Mouse (Mus musculus) frontal cortex, adult 2 months (tissue): Measurements from ENCODE around the gene Tpsab1. TPM values are rescaled to one million over a fixed set of nuclear protein-coding genes. Genes with fewer than 3 reads are reported as not detected.

ENCODE experiments used
- DNase-seq, 2 experiments: peaks; one replicate each; pipeline ENCODE4 v3.0.0; 2022; ENCODE audit warnings: low spot score in 1 of 2; ENCODE audit errors: extremely low spot score in 1 of 2
- polyA plus RNA-seq: library from polyadenylated mRNA; depleted of rRNA; stranded (reverse); fragments of >200 nt; gene quantifications from 2 replicates; pipeline ENCODE4 v1.2.3, GENCODE M21; 2012; rRNA removed

Tpsab1 gene
- polyA plus RNA-seq = not detected in 2 replicates

DNA sequence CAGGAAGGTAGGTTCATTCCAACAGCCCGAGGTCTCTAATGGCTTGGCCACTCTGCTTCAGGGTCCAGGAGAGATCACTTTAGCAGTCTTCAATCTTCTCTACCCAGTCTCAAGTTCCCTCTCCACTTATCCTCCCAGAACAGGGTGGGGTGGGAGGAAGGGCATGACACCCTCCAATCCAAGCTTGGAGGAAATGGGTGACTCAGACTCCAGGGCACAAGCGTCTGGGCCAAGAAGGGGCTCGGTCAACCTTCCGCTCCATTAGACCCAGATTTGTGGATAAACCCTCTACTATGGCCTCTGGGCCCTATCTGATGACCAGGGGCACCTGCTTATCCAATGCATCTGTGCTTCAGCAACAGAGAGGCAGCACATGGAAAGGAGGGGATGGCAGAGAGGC is at the start of gene Tpsab1:
Gene Tpsab1, minus strand, starts transcription at position 101 of the 400 bp plus-strand sequence.
- DNase-seq = no peak

DNA sequence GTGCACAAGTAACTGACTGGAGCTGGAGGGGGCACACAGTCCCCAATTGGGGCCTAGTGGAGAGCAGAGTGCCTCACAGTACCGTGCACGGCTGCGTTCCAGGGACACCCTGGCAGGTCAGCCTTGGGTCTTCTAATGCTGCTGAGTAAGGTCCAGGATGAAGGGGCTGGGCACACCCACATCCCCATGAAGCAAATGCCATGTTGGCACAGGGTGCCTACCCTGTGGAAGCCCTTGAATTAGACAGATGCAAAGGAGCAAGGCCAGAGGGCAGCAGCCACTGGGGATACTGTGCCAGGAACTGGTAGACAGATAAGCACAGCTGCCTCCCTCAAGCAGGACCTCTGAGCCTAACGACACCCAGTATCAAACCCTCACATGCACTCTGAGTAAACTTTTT is 49.2 kb upstream of the Tpsab1 start:
- no peak for DNase-seq

- DNase-seq = peak in 1 of 2 experiments; percentile 25
Measured at GRCm38 (mm10) chr17:25374011-25374410, 28.6 kb upstream of the Tpsab1 start.

GRCm38 (mm10) chr17:25372491-25372890 is 27.1 kb upstream of the Tpsab1 start:
- DNase-seq = no peak

- DNase-seq = no peak
Measured at GRCm38 (mm10) chr17:25368973-25369372, 23.6 kb upstream of the Tpsab1 start, which contains the start of gene Tpsg1. Gene Tpsg1 (plus strand): TSS chr17:25369273.

- no peak for DNase-seq
Measured at GRCm38 (mm10) chr17:25366005-25366404, 20.6 kb upstream of the Tpsab1 start, which contains the start of gene Tpsb2. Gene Tpsb2 (plus strand): TSS chr17:25366305.

DNA sequence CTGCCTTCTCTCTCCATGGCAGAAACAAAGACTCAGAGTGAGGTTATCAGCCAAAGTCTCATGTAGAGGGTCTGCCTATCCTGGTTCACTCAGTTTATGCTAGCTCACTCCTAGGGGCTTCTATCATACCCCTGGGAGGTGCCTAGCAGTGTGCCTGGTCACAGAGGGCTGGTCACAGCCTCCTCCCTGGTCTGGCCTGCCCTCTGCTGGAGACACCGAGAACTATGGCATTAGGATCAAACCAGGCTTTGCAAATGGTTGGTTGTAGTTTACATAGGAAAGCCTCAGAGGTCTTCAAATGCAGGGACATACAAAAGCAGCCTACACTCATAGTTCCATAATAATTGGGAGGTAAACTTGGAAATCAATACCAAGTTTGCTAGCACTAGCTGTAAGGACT is 18.4 kb upstream of the Tpsab1 start:
- DNase-seq = peak in 1 of 2 experiments; percentile 74

- no peak for DNase-seq
Measured at GRCm38 (mm10) chr17:25361291-25361690, 15.9 kb upstream of the Tpsab1 start.

DNA sequence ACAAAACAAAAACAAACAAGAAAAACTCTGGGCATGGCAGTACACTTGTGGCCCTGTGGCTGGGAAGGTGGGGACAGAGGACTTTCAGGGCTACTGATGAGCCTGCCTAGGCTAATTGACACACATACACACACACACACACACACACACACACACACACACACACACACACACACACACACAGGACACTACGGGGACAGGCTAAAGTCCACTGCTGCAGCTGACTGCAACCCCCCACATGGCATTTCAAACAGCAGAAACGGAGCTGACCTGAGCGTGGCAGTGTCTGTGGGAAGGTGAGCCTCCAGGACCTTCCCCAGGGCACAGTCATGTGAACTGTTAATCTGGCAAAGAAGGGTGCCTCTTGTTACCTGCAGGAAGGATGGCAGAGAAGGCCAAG is 3.9 kb downstream of the Tpsab1 start:
- no peak for DNase-seq

- no peak for DNase-seq
Measured at GRCm38 (mm10) chr17:25340003-25340402, 5.4 kb downstream of the Tpsab1 start.

- no peak for DNase-seq
Measured at GRCm38 (mm10) chr17:25338218-25338617, 7.1 kb downstream of the Tpsab1 start.

DNA sequence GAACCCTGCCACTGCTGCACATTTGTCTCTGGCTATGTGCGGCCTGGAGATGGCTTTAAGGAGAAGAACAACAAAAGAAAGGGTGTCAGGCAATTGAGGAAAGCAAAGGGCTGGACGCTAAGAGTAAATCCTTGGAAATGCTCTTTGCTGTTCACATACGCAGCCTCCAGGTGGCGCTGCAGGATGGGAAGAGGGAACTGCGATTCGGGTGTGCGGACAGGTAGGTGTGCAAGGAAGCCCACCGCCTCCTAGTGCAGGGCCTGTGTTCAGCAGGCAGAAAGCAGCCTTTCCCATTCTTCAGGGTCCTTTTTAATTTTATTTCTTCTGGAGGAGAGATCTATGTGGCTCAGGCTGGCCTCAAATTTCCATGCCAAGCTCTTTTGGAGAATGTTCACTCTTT is 11.4 kb downstream of the Tpsab1 start:
- DNase-seq = peak in 1 of 2 experiments; percentile 77

DNA sequence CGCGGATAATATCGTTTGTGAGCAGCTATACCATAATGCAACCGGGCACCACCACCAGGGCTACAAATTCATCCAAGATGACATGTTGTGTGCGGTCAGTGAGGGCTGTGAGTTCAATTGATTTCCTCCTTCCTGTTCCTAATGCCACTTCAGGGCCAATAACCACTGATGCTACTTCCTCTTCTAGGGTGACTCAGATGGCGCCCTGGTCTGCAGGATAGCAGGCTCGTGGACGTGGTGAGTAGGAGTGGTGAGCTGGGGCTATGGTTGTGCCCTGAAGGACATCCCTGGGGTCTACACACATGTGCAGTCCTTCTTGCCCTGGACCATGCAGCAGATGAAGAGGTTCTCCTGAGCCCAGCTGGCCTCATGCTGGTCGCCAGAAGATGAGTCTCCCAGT is 13.0 kb downstream of the Tpsab1 start:
- no peak for DNase-seq

DNA sequence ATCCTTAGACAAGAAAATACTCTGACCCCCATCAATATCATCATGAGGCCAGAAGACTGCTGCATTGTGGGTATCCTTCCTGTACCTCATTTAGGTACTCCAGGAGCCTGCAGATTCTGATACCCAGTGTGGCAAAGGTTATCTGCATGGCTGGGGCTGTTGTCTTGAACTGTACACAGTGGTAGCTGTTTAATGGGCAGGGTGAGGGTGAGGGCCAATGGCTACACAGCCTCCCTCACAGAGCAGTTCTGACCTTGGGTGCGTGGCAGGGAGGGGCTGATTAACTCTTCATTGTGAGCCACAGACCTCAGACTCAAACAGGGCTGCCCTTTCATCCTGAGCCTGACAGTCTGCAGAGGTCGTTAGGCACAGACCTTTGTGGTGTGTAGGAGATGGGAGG is 22.4 kb downstream of the Tpsab1 start:
- DNase-seq = no peak

GRCm38 (mm10) chr17:25320819-25321218 is 24.5 kb downstream of the Tpsab1 start:
- no peak for DNase-seq

DNA sequence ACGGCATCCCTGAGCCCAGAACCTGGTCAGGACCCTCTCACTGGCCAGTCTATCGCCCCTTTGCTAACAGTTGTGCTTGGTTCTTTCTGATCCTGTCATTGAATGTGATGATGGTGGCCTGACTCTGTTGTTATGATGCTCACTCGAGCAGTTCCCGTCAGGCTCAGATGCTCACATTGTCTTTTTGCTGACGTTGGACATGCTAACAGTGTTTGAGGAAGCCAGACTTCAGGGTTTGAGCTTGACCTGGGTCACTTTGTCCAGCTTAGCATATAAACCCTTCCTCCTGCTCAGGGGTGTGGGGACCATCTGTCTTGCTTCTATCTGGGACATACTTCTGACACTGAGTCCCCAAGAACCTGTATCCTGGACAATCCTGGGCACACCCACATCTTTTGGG is 27.0 kb downstream of the Tpsab1 start, which contains the start of gene Prss29:
Gene Prss29, plus strand, starts transcription at position 301 of the 400 bp plus-strand sequence.
- no peak for DNase-seq

- DNase-seq = no peak
Measured at GRCm38 (mm10) chr17:25308346-25308745, 37.0 kb downstream of the Tpsab1 start, which contains the start of gene Prss28. Gene Prss28 (plus strand): TSS chr17:25308646.

GRCm38 (mm10) chr17:25298094-25298493 is 47.3 kb downstream of the Tpsab1 start, which contains the start of gene Prss34:
Gene Prss34 (plus strand): TSS chr17:25298394.
- no peak for DNase-seq

DNA sequence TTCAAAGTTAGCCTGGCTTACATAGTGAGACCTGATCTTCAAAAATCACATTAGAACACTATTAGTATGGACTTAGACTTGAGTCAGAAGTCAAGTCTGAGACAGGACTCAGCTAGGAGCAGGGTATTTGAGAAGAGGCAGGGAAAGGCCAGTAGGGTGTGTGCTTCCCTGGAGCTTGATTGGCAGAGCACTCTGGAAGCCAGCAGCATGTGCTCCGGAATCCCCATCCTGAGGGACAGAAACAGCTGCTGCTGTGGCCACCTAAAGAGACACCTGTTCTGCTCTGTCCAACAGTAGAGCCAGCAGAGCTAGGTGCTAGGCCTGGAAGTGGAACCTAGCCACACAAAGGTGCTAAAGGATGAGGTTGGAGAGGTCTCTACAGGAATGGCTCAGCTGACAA is 51.3 kb downstream of the Tpsab1 start:
- DNase-seq = no peak

- no peak for DNase-seq
Measured at GRCm38 (mm10) chr17:25293495-25293894, 51.9 kb downstream of the Tpsab1 start.
